Mouse (Mus musculus) limb, embryonic 11.5 days (tissue): ENCODE measurements around the gene Scrg1. TPM values are rescaled to one million over a fixed set of nuclear protein-coding genes. Genes with fewer than 3 reads are reported as not detected.
"Not testable (repeated sequence)": the region's sequence is repeated elsewhere in the genome, so short reads cannot be mapped to it uniquely, and the experiment has no call there.

Experiments
- ATAC-seq: fragments of 200-750 bp; cut with Nextera tagmentation; 2 replicates; pipeline ENCODE4 v1.8.0; 2017; ENCODE audit warnings: low read depth; ENCODE audit not compliant: insufficient number of reproducible peaks, low FRiP score, low TSS enrichment
- DNase-seq: peaks from one replicate; pipeline ENCODE4 v3.0.0-alpha.2; 2015; ENCODE audit warnings: low spot score
- H3K27ac ChIP-seq: fragments of 300-500 bp; sonication (generic); replicated peaks from 2 replicates; pipeline ENCODE4 v1.5.1; 2014; ENCODE audit warnings: low read depth, mild to moderate bottlenecking, low read length
- H3K27me3 ChIP-seq: fragments of 300-500 bp; sonication (generic); 2 replicates; pipeline ENCODE4 v1.6.1; 2014; ENCODE audit warnings: mild to moderate bottlenecking, low read length, mixed read lengths; ENCODE audit not compliant: control insufficient read depth, insufficient read depth
- H3K36me3 ChIP-seq: fragments of 300-500 bp; sonication (generic); 2 replicates; pipeline ENCODE4 v1.6.1; 2014; ENCODE audit warnings: mild to moderate bottlenecking, low read length, moderate library complexity, mixed read lengths; ENCODE audit not compliant: control insufficient read depth, insufficient read depth
- H3K4me1 ChIP-seq: fragments of 300-500 bp; sonication (generic); 2 replicates; pipeline ENCODE4 v1.6.1; 2014; ENCODE audit warnings: low read length, mixed read lengths; ENCODE audit not compliant: control insufficient read depth, insufficient read depth
- H3K4me2 ChIP-seq: fragments of 300-500 bp; sonication (generic); 2 replicates; pipeline ENCODE4 v1.6.1; 2014; ENCODE audit warnings: low read depth, mild to moderate bottlenecking, moderate library complexity; ENCODE audit not compliant: severe bottlenecking
- H3K4me3 ChIP-seq: fragments of 300-500 bp; sonication (generic); 2 replicates; pipeline ENCODE4 v1.5.1; 2014; ENCODE audit warnings: low read depth, low read length
- H3K9ac ChIP-seq: fragments of 300-500 bp; sonication (generic); 2 replicates; pipeline ENCODE4 v1.6.1; 2014; ENCODE audit warnings: mild to moderate bottlenecking, low read length
- H3K9me3 ChIP-seq: fragments of 300-500 bp; sonication (generic); 2 replicates; pipeline ENCODE4 v1.6.1; 2016; ENCODE audit warnings: low read length; ENCODE audit not compliant: control insufficient read depth
- WGBS: fragments of 180-500 bp; shearing (Covaris S2); extraction: QIAGEN DNeasy Blood & Tissue Kit; methylation state at CpG from one replicate; pipeline ENCODE4 v1.1.7; 2014; 5-methylcytosine and 5-hydroxymethylcytosine counted together
- polyA plus RNA-seq: library from polyadenylated mRNA; unstranded; fragments of >200 nt; fragmentation: Nextera tagmentation; extraction: Ambion mirVana; gene quantifications from 2 replicates; pipeline ENCODE4 v1.2.1, GENCODE M21; 2014

Scrg1 gene
- polyA plus RNA-seq, 1 experiment from 2014 or later, result 1.1 TPM

- H3K9me3 ChIP-seq, result no peaks in the 10 kb centered on the region
- H3K4me2 ChIP-seq, result no peak overlapping the region
- no peaks in the 10 kb centered on the region for H3K36me3 ChIP-seq
- no peaks in the 10 kb centered on the region for H3K27me3 ChIP-seq
- H3K27ac ChIP-seq, result no peak overlapping the region
- DNase-seq, result peak; percentile 87
- H3K4me3 ChIP-seq, result no peak overlapping the region
- H3K4me1 ChIP-seq, result no peaks in the 10 kb centered on the region
- no peak for ATAC-seq
- 57% methylated on average over 5 of the region's 5 CpGs for WGBS
- H3K9ac ChIP-seq, result no peak overlapping the region
Observed at GRCm38 (mm10) chr8:57503641-57504040, 47.9 kb downstream of the Scrg1 start.

GRCm38 (mm10) chr8:57505500-57505899 lies 49.8 kb downstream of the Scrg1 start:
- WGBS, result 86% methylated on average over 1 of the region's 1 CpGs
- not testable (repeated sequence) for H3K4me2 ChIP-seq, ATAC-seq, H3K4me3 ChIP-seq, H3K36me3 ChIP-seq, H3K9ac ChIP-seq, H3K4me1 ChIP-seq, H3K27me3 ChIP-seq, H3K9me3 ChIP-seq, H3K27ac ChIP-seq
- DNase-seq, result peak; percentile 12

GRCm38 (mm10) chr8:57507556-57508063 lies 51.9 kb downstream of the Scrg1 start:
- Histone ChIP-seq H3K4me1 (no peaks in the 10 kb centered on the region), H3K27ac (no peak overlapping the region), H3K4me3 (no peak overlapping the region), H3K27me3 (no peaks in the 10 kb centered on the region), H3K4me2 (no peak overlapping the region), H3K9me3 (no peaks in the 10 kb centered on the region), H3K9ac (no peak overlapping the region), H3K36me3 (no peaks in the 10 kb centered on the region)
- WGBS, result 79% methylated on average over 4 of the region's 4 CpGs
- DNase-seq, result peak; percentile 17
- no peak for ATAC-seq

GRCm38 (mm10) chr8:57508657-57509056 lies 52.9 kb downstream of the Scrg1 start:
- DNase-seq (peak; percentile 16), ATAC-seq (no peak)
- Histone ChIP-seq H3K4me1 (peaks cover 2% of the 10 kb centered on the region; the same call in 1 of the 2 replicates), H3K27ac (no peak overlapping the region), H3K4me3 (no peak overlapping the region), H3K9me3 (no peaks in the 10 kb centered on the region), H3K4me2 (no peak overlapping the region), H3K9ac (no peak overlapping the region), H3K27me3 (no peaks in the 10 kb centered on the region), H3K36me3 (no peaks in the 10 kb centered on the region)
- WGBS, result 81% methylated on average over 4 of the region's 4 CpGs

- ATAC-seq (no peak; the same call in 1 of the 2 replicates), DNase-seq (no peak)
- peaks cover 2% of the 10 kb centered on the region; the same call in 1 of the 2 replicates for H3K4me1 ChIP-seq
- no peaks in the 10 kb centered on the region for H3K27me3 ChIP-seq
- H3K4me3 ChIP-seq, result peak overlapping the region; percentile 92
- no peaks in the 10 kb centered on the region; the same call in 1 of the 2 replicates for H3K36me3 ChIP-seq
- H3K27ac ChIP-seq, result peak overlapping the region; percentile 100
- WGBS, result 3% methylated on average over 31 of the region's 31 CpGs
- peak overlapping the region; percentile 78 for H3K4me2 ChIP-seq
- H3K9ac ChIP-seq, result peak overlapping the region; percentile 100
- no peaks in the 10 kb centered on the region for H3K9me3 ChIP-seq
Observed at GRCm38 (mm10) chr8:57510791-57511315, 55.1 kb downstream of the Scrg1 start.

- Histone ChIP-seq H3K9me3 (no peaks in the 10 kb centered on the region), H3K4me2 (peak within 1 kb of the TSS; percentile 78), H3K27ac (peak within 1 kb of the TSS; percentile 100), H3K9ac (peak within 1 kb of the TSS; percentile 100), H3K27me3 (no peaks in the 10 kb centered on the region), H3K4me3 (peak within 1 kb of the TSS; percentile 92), H3K4me1 (peaks cover 2% of the 10 kb centered on the region; the same call in 1 of the 2 replicates), H3K36me3 (peaks cover 2% of the 10 kb centered on the region; the same call in 1 of the 2 replicates)
- peak; percentile 100 for DNase-seq
- WGBS, result under 1% methylated on average over 63 of the region's 63 CpGs
- ATAC-seq, result peak; percentile 100
Observed at GRCm38 (mm10) chr8:57511316-57512118, 55.8 kb downstream of the Scrg1 start, which contains the start of gene Hmgb2. TSS of gene Hmgb2 (plus strand) at chr8:57511907.

GRCm38 (mm10) chr8:57512141-57513056 lies 56.7 kb downstream of the Scrg1 start:
- WGBS, result under 1% methylated on average over 60 of the region's 96 CpGs
- peak overlapping the region; percentile 92 for H3K4me3 ChIP-seq
- peak overlapping the region; percentile 100 for H3K9ac ChIP-seq
- peak overlapping the region; percentile 100 for H3K27ac ChIP-seq
- H3K9me3 ChIP-seq, result no peaks in the 10 kb centered on the region
- DNase-seq, result peak; percentile 81
- H3K36me3 ChIP-seq, result peaks cover 2% of the 10 kb centered on the region; the same call in 1 of the 2 replicates
- ATAC-seq, result peak; percentile 22; the same call in 1 of the 2 replicates
- peaks cover 2% of the 10 kb centered on the region; the same call in 1 of the 2 replicates for H3K4me1 ChIP-seq
- no peaks in the 10 kb centered on the region for H3K27me3 ChIP-seq
- H3K4me2 ChIP-seq, result peak overlapping the region; percentile 67
